Mouse (Mus musculus) layer of hippocampus, postnatal 36 days (tissue): ENCODE measurements at regions not wholly inside any gene's neighbourhood (a gene's known extent, or its start where the extent isn't known, plus 50 kb on each side); places are given as distances from the start of the nearest gene placed in this dataset.
A peak's percentile ranks its signal among the peaks of the same experiment; 100 is the strongest.

Experiments used
- DNase-seq, 2 experiments: peaks; one replicate each; pipeline ENCODE4 v3.0.0; 2022

- no peak for DNase-seq
These were observed 657.0 kb downstream of the Mecom start for GRCm38 (mm10) chr3:29890764-29891163.

GRCm38 (mm10) chr3:29890286-29890685, 657.5 kb downstream of the Mecom start:
- DNase-seq = no peak

DNA sequence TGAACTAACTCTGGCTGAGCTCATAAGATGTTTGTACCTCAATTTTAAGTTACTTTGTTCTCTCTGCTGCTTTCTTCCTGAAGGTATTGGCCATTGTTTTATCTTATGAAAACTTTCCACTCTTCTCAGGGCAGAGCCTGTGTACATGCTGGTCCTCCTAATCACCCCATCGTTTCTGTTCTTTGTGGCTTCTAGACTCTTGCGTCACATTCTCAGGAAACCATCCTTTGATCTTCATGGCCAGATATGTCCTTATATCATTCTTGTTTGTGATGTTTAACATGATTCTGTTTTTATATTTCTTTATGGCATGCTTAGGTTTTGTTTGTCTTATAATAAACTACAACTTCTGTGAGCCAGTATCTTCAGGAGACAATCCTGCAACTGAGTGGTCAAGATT, 658.2 kb downstream of the Mecom start:
- DNase-seq = no peak

DNA sequence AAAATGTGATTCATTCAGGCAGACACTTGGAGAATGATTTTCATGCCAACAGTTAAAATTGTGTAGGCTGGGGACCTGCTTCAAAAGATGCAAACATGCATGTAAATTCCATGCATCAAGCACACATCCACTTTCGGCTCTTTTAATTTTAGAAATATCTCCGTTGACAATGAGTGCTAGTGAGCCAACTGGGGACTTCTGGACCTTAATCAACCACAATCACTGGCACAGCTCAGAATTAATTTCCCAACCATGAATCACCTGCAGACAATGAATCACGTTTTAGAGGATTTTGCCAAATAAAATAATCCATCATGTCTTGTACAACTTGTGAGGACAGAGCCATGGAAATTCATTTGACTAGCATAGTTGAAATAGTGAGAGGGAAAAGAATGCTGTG, 667.8 kb downstream of the Mecom start:
- no peak for DNase-seq

DNA sequence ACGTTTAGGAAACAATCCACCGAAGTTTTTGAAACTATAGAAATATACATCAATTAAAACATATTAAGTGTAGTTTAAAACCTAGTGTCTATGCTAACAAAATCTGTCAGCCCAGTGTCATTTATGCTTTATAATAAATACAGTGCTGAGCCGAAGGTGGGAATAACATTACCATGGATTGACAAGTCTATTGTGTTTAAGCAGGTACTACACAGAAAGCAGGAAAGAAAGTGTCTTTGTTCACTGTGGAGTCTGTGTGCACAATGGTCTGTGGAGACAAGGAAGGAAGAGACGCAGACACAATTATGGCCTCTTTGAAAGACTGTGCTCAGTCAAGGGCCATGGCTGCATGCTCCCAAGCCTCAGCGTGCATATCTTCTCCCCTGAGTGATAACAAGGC, 672.0 kb downstream of the Mecom start:
- no peak for DNase-seq

- no peak for DNase-seq
These were observed 685.4 kb downstream of the Mecom start for GRCm38 (mm10) chr3:29862437-29862836.

- DNase-seq = no peak
These were observed 695.3 kb downstream of the Mecom start for GRCm38 (mm10) chr3:29852465-29852864.

- DNase-seq = no peak
These were observed 712.4 kb downstream of the Mecom start for GRCm38 (mm10) chr3:29835432-29835831.

GRCm38 (mm10) chr3:29834884-29835283, 712.9 kb downstream of the Mecom start:
- no peak for DNase-seq

- DNase-seq = no peak
These were observed 716.5 kb downstream of the Mecom start for GRCm38 (mm10) chr3:29831346-29831745.

DNA sequence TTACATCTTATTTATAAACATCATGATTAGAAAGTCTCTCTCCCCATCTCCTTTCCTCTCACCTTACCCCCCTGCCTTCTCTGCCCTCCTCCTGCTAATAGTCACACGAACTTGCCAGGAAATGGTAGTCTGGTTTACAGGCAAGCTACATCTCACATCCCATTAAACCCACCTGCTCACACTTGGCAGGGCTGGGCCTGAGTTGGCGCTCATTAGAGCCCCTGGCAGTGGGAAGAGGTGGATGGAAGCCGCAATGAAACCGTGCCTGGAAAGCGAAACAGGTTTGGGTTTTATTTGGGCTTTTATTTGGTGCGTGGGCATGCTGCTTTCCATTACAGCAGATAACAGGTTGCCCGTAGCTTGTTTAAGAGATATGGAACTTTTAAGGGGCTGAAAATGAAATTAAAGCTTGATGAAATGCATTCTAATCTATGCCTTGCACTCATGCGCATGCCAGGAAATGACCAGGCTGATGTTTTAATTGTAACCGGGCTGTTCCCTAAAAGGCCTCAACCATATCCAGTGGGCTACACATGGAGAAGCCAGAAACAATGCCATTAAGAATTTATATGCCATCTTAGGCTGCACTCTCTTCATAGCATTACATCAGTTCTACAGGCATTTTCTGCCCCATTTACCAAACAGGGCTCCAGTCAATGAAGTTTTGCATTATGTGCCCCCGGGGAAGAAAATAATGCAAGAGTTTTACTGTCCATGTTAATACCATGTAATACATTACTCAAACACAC, 725.0 kb downstream of the Mecom start:
- no peak for DNase-seq

GRCm38 (mm10) chr3:29816964-29817363, 730.8 kb downstream of the Mecom start:
- DNase-seq = no peak

- DNase-seq = no peak
These were observed 731.5 kb downstream of the Egfem1 start for GRCm38 (mm10) chr3:29813276-29813675.

GRCm38 (mm10) chr3:29812480-29813240, 730.8 kb downstream of the Egfem1 start:
- peak in 1 of 2 experiments; percentile 14 for DNase-seq

- no peak for DNase-seq
These were observed 724.2 kb downstream of the Egfem1 start for GRCm38 (mm10) chr3:29806046-29806445.

- no peak for DNase-seq
These were observed 721.6 kb downstream of the Egfem1 start for GRCm38 (mm10) chr3:29803456-29803855.

- no peak for DNase-seq
These were observed 719.3 kb downstream of the Egfem1 start for GRCm38 (mm10) chr3:29801081-29801480.

DNA sequence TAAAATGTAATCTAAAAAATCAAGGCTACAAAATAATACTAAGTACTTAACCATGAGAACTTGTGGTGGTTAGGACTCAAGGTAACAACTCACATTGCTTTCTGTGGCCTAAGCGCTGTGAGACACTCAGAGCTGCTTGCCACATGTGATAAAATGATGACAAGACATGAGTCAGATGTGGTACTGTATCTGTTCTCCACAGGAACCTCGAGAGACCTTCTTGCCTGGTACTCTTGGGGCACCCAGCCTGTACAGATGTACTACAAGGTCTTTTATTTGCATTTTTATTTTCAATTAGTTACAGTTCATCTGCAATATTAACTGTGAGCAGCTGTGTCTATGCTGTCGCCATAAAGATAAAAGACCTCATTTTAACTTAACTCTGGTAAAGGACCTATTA, 692.5 kb downstream of the Egfem1 start:
- no peak for DNase-seq

DNA sequence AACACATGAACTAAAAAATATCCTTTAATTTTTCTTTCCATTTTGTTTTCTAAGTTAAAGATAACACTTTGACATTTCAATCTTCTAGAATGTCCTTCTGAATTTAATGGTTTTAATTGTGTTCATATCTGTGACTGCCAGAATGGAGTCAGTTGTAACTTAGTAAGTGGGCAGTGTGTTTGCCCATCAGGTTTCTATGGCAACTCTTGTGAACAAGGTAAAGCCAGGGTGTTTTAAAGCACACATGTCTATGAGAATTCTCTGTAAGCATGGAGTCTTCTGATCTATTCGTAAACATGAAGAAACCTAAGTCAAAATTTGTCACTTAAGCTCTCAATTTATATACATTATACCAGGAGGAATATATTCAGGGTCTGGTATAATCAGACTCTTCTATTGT, 689.4 kb downstream of the Egfem1 start:
- DNase-seq = no peak

DNA sequence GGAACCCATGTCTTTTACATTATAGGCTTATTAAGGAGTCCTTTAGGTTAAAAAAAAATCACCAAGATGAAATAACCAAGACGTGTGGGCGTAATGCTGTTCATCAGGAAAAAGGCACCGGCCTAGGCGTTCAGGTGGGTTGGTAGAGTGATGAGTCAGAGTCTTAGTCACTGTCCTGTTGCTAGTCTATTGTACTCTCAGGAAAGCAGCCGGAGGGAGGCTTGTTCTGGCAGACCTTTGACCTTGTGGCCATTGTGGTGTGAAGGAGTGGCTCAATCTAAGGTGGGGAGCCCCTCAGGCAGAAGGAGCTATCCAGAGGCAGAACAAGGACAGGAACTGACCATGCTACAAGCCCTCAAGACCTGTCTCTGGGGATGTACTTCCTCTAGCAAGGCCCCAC, 686.8 kb downstream of the Egfem1 start:
- DNase-seq = no peak

DNA sequence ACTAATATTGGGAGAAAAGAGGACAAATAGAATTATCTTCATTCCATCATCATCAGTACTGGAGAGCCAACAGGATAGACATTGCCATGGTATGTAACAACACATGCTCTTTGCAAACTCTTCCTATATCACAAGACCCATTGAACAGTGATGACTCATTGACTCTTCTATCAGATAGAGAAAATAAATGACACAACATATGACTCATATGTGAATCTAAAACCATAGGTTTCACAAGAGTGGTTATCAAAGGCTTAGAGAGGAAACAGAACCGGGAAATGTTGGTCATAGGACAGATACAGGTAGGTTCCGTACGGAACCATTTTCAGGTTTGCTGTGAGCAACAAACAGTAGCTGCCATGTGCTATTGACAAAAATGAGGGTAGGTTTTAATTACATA, 682.2 kb downstream of the Egfem1 start:
- no peak for DNase-seq

- DNase-seq = no peak
These were observed 676.1 kb downstream of the Egfem1 start for GRCm38 (mm10) chr3:29757821-29758494.
